Mouse (Mus musculus): ENCODE results near the gene Mapk12. TPM values are rescaled to one million over a fixed set of nuclear protein-coding genes. Genes with fewer than 3 reads are reported as not detected.

Mapk12 gene
- polyA plus RNA-seq, 1 experiment from 2014 or later: 3.1 TPM

DNA sequence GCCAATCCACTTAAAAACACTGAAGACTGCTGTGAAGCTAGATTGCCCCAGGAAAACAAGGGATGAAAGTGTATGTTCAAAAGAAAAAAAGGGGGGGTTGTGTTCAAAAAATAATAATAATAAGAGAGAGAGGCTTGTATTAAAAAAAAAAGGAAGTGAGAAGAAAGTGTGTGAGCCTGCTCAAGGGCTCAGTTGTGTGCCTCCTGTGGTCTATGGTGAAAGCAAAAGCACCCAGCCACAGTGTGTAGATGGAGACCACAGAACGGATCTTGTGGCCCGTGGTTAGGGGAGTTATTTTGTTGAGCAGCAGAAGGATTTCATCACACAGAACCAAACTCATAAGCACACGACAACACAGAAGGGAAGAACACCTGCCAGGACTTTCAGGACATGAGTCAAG, 9.2 kb downstream of the Mapk12 start:
- ATAC-seq: no peak
- 78% methylated on average over 3 of the region's 3 CpGs for WGBS
- H3K36me3 ChIP-seq (ENCODE audit: control insufficient read depth, insufficient read depth, low read length): no peaks in the 10 kb centered on the region
- peaks cover 12% of the 10 kb centered on the region for H3K4me1 ChIP-seq (ENCODE audit: control insufficient read depth, insufficient read depth, low read length)
- H3K9ac ChIP-seq (ENCODE audit: low read depth, low read length): no peak overlapping the region
- H3K9me3 ChIP-seq (ENCODE audit: control insufficient read depth, low read length): no peaks in the 10 kb centered on the region
- no peak overlapping the region for H3K27ac ChIP-seq (ENCODE audit: low read length)
- no peak overlapping the region for H3K4me2 ChIP-seq (ENCODE audit: low read depth, low read length)
- H3K4me3 ChIP-seq (ENCODE audit: low read length): no peak overlapping the region
- no peaks in the 10 kb centered on the region for H3K27me3 ChIP-seq (replicated peaks; ENCODE audit: control insufficient read depth, insufficient read depth, low read length)

- H3K9ac ChIP-seq (ENCODE audit: low read depth, low read length): no peak overlapping the region
- H3K4me2 ChIP-seq (ENCODE audit: low read depth, low read length): no peak overlapping the region
- H3K27me3 ChIP-seq (replicated peaks; ENCODE audit: control insufficient read depth, insufficient read depth, low read length): no peaks in the 10 kb centered on the region
- no peak overlapping the region for H3K27ac ChIP-seq (ENCODE audit: low read length)
- no peak overlapping the region for H3K4me3 ChIP-seq (ENCODE audit: low read length)
- H3K4me1 ChIP-seq (ENCODE audit: control insufficient read depth, insufficient read depth, low read length): peaks cover 12% of the 10 kb centered on the region
- no peaks in the 10 kb centered on the region for H3K9me3 ChIP-seq (ENCODE audit: control insufficient read depth, low read length)
- H3K36me3 ChIP-seq (ENCODE audit: control insufficient read depth, insufficient read depth, low read length): no peaks in the 10 kb centered on the region; the same call in 1 of the 2 replicates
- no peak for ATAC-seq
Measured at GRCm38 (mm10) chr15:89130245-89130644, 10.3 kb downstream of the Mapk12 start.

DNA sequence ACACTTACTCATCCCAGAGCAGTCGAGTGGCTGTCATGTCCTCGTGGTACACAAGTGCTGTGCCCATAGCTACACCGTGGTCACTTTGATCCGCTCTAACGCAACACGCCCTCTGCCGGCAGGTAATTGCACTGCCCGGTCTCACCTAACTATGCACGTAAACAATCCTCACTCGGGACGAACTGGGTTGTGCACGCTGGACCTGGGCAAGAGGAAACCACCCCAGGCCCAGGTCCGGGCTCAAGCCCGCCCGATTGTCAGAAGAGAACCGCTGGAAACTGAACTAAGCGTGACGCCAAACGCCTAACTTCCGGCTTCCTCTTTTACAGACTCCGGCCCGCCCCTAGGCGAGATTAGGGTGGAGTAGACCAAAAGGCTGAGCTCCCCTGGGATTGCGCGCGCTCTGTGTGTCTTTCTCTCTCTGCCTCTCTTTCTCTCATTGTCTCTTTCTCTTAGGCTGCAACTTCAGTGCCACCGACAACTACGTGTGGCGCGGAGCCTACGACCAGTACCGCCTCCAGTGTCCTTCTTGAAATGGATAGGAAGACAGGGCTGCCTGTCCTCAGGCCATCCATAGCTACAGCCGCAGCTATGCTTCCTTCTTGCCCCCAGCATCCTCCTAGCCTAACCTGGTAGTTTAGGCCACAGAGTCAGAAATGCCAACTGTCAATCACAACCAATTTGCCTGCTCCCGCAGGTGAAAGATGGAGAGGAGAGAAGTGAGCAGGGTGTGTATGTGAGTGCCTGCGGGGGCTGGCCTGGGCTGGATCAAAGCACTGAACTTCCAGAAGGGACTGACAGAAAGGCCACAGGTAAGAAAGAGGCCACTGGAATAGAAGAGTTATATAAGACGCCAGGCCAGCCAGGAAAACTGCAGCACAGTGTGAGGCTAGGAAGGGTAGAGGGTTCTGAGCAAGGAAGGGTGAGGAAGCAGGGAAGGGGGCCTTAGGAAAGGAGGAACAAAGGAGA, 11.8 kb downstream of the Mapk12 start, which contains the start of gene Hdac10:
Hdac10 (minus strand) TSS at position 319 of the 969 bp plus-strand sequence.
- WGBS: 3% methylated on average over 36 of the region's 36 CpGs
- Histone ChIP-seq H3K4me1 (ENCODE audit: control insufficient read depth, insufficient read depth, low read length) (peaks cover 16% of the 10 kb centered on the region), H3K9ac (ENCODE audit: low read depth, low read length) (peak within 1 kb of the TSS; percentile 82), H3K9me3 (ENCODE audit: control insufficient read depth, low read length) (no peaks in the 10 kb centered on the region), H3K27me3 (replicated peaks; ENCODE audit: control insufficient read depth, insufficient read depth, low read length) (no peaks in the 10 kb centered on the region), H3K36me3 (ENCODE audit: control insufficient read depth, insufficient read depth, low read length) (no peaks in the 10 kb centered on the region; the same call in 1 of the 2 replicates), H3K4me2 (ENCODE audit: low read depth, low read length) (peak within 1 kb of the TSS; percentile 74), H3K4me3 (ENCODE audit: low read length) (peak within 1 kb of the TSS; percentile 72), H3K27ac (ENCODE audit: low read length) (peak within 1 kb of the TSS; percentile 84)
- ATAC-seq: peak; percentile 93

GRCm38 (mm10) chr15:89127364-89127940, 13.1 kb downstream of the Mapk12 start:
- 74% methylated on average over 8 of the region's 8 CpGs for WGBS
- Histone ChIP-seq H3K36me3 (ENCODE audit: control insufficient read depth, insufficient read depth, low read length) (no peaks in the 10 kb centered on the region; the same call in 1 of the 2 replicates), H3K9me3 (ENCODE audit: control insufficient read depth, low read length) (no peaks in the 10 kb centered on the region), H3K4me2 (ENCODE audit: low read depth, low read length) (peak overlapping the region; percentile 74), H3K4me3 (ENCODE audit: low read length) (peak overlapping the region; percentile 72), H3K27me3 (replicated peaks; ENCODE audit: control insufficient read depth, insufficient read depth, low read length) (no peaks in the 10 kb centered on the region), H3K4me1 (ENCODE audit: control insufficient read depth, insufficient read depth, low read length) (peaks cover 22% of the 10 kb centered on the region), H3K9ac (ENCODE audit: low read depth, low read length) (peak overlapping the region; percentile 82), H3K27ac (ENCODE audit: low read length) (no peak overlapping the region)
- no peak for ATAC-seq

- H3K9me3 ChIP-seq (ENCODE audit: control insufficient read depth, low read length): no peaks in the 10 kb centered on the region
- 91% methylated on average over 8 of the region's 8 CpGs for WGBS
Measured at GRCm38 (mm10) chr15:89126622-89127021, 13.9 kb downstream of the Mapk12 start.

GRCm38 (mm10) chr15:89125351-89125750, 15.2 kb downstream of the Mapk12 start:
- 94% methylated on average over 9 of the region's 9 CpGs for WGBS
- no peak overlapping the region for H3K4me3 ChIP-seq (ENCODE audit: low read length)
- ATAC-seq: no peak

More at GRCm38 (mm10) chr15:89126622-89127021, 13.9 kb downstream of the Mapk12 start:
- Histone ChIP-seq H3K4me3 (ENCODE audit: low read length) (no peak overlapping the region), H3K4me2 (ENCODE audit: low read depth, low read length) (no peak overlapping the region), H3K9ac (ENCODE audit: low read depth, low read length) (no peak overlapping the region), H3K27me3 (replicated peaks; ENCODE audit: control insufficient read depth, insufficient read depth, low read length) (no peaks in the 10 kb centered on the region), H3K36me3 (ENCODE audit: control insufficient read depth, insufficient read depth, low read length) (no peaks in the 10 kb centered on the region; the same call in 1 of the 2 replicates), H3K4me1 (ENCODE audit: control insufficient read depth, insufficient read depth, low read length) (peaks cover 30% of the 10 kb centered on the region), H3K27ac (ENCODE audit: low read length) (no peak overlapping the region)
- no peak for ATAC-seq

GRCm38 (mm10) chr15:89124312-89124711, 16.2 kb downstream of the Mapk12 start:
- H3K4me3 ChIP-seq (ENCODE audit: low read length): no peak overlapping the region
- H3K4me1 ChIP-seq (ENCODE audit: control insufficient read depth, insufficient read depth, low read length): peaks cover 40% of the 10 kb centered on the region
- no peaks in the 10 kb centered on the region; the same call in 1 of the 2 replicates for H3K36me3 ChIP-seq (ENCODE audit: control insufficient read depth, insufficient read depth, low read length)
- no peaks in the 10 kb centered on the region for H3K27me3 ChIP-seq (replicated peaks; ENCODE audit: control insufficient read depth, insufficient read depth, low read length)
- ATAC-seq: no peak
- H3K9ac ChIP-seq (ENCODE audit: low read depth, low read length): no peak overlapping the region
- H3K27ac ChIP-seq (ENCODE audit: low read length): no peak overlapping the region
- H3K4me2 ChIP-seq (ENCODE audit: low read depth, low read length): no peak overlapping the region
- H3K9me3 ChIP-seq (ENCODE audit: control insufficient read depth, low read length): no peaks in the 10 kb centered on the region
- 94% methylated on average over 3 of the region's 3 CpGs for WGBS

More at GRCm38 (mm10) chr15:89125351-89125750, 15.2 kb downstream of the Mapk12 start:
- no peaks in the 10 kb centered on the region for H3K27me3 ChIP-seq (replicated peaks; ENCODE audit: control insufficient read depth, insufficient read depth, low read length)
- H3K36me3 ChIP-seq (ENCODE audit: control insufficient read depth, insufficient read depth, low read length): no peaks in the 10 kb centered on the region; the same call in 1 of the 2 replicates
- no peak overlapping the region for H3K9ac ChIP-seq (ENCODE audit: low read depth, low read length)
- no peaks in the 10 kb centered on the region for H3K9me3 ChIP-seq (ENCODE audit: control insufficient read depth, low read length)
- H3K27ac ChIP-seq (ENCODE audit: low read length): no peak overlapping the region
- H3K4me1 ChIP-seq (ENCODE audit: control insufficient read depth, insufficient read depth, low read length): peaks cover 40% of the 10 kb centered on the region
- no peak overlapping the region for H3K4me2 ChIP-seq (ENCODE audit: low read depth, low read length)

GRCm38 (mm10) chr15:89123595-89123994, 16.9 kb downstream of the Mapk12 start:
- no peak; the same call in 1 of the 2 replicates for ATAC-seq
- WGBS: 27% methylated on average over 11 of the region's 11 CpGs

More at GRCm38 (mm10) chr15:89123595-89123994, 16.9 kb downstream of the Mapk12 start:
- Histone ChIP-seq H3K4me2 (ENCODE audit: low read depth, low read length) (peak overlapping the region; percentile 90), H3K36me3 (ENCODE audit: control insufficient read depth, insufficient read depth, low read length) (no peaks in the 10 kb centered on the region; the same call in 1 of the 2 replicates), H3K4me1 (ENCODE audit: control insufficient read depth, insufficient read depth, low read length) (peaks cover 36% of the 10 kb centered on the region), H3K9me3 (ENCODE audit: control insufficient read depth, low read length) (no peaks in the 10 kb centered on the region), H3K27me3 (replicated peaks; ENCODE audit: control insufficient read depth, insufficient read depth, low read length) (no peaks in the 10 kb centered on the region), H3K27ac (ENCODE audit: low read length) (peak overlapping the region; percentile 64), H3K9ac (ENCODE audit: low read depth, low read length) (peak overlapping the region; percentile 79), H3K4me3 (ENCODE audit: low read length) (peak overlapping the region; percentile 92)

Measured in intestine, embryonic 16.5 days (tissue).